Mouse (Mus musculus) liver, embryonic 16.5 days (tissue): ENCODE results near the gene Ilf3. TPM values are rescaled to one million over a fixed set of nuclear protein-coding genes. Genes with fewer than 3 reads are reported as not detected.

Experiments
- ATAC-seq: fragments of 200-750 bp; cut with Nextera tagmentation; 2 replicates; pipeline ENCODE4 v1.8.0; 2017; ENCODE audit warnings: low read depth, mild to moderate bottlenecking, moderate number of reproducible peaks, moderate library complexity
- H3K27ac ChIP-seq: fragments of 300-500 bp; sonication (generic); 2 replicates; pipeline ENCODE4 v1.5.1; 2014; ENCODE audit warnings: mild to moderate bottlenecking, low read length
- H3K27me3 ChIP-seq: fragments of 300-500 bp; sonication (generic); 2 replicates; pipeline ENCODE4 v1.6.1; 2014; ENCODE audit warnings: low read depth, low read length, mixed read lengths; ENCODE audit not compliant: control insufficient read depth, insufficient read depth
- H3K36me3 ChIP-seq: fragments of 300-500 bp; sonication (generic); 2 replicates; pipeline ENCODE4 v1.6.1; 2014; ENCODE audit warnings: mild to moderate bottlenecking; ENCODE audit not compliant: control insufficient read depth, insufficient read depth
- H3K4me1 ChIP-seq: fragments of 300-500 bp; sonication (generic); 2 replicates; pipeline ENCODE4 v1.6.1; 2014; ENCODE audit warnings: low read depth, low read length, mixed read lengths; ENCODE audit not compliant: control insufficient read depth
- H3K4me2 ChIP-seq: fragments of 300-500 bp; sonication (generic); 2 replicates; pipeline ENCODE4 v1.6.1; 2014; ENCODE audit warnings: low read depth, low read length, mixed read lengths
- H3K4me3 ChIP-seq: fragments of 300-500 bp; sonication (generic); 2 replicates; pipeline ENCODE4 v1.5.1; 2014; ENCODE audit warnings: low read depth, mild to moderate bottlenecking, low read length
- H3K9ac ChIP-seq: fragments of 300-500 bp; sonication (generic); 2 replicates; pipeline ENCODE4 v1.6.1; 2014; ENCODE audit warnings: low read depth, low read length
- H3K9me3 ChIP-seq: fragments of 300-500 bp; sonication (generic); replicated peaks from 2 replicates; pipeline ENCODE4 v1.6.1; 2016; ENCODE audit warnings: low read length; ENCODE audit not compliant: control insufficient read depth
- WGBS: fragments of 180-500 bp; shearing (Covaris S2); extraction: QIAGEN DNeasy Blood & Tissue Kit; methylation state at CpG from one replicate; pipeline ENCODE4 v1.1.7; 2014; ENCODE audit not compliant: insufficient replicate concordance; 5-methylcytosine and 5-hydroxymethylcytosine counted together
- polyA plus RNA-seq: library from polyadenylated mRNA; unstranded; fragments of >200 nt; fragmentation: Nextera tagmentation; extraction: Ambion mirVana; gene quantifications from 2 replicates; pipeline ENCODE4 v1.2.1, GENCODE M21; 2015

The Ilf3 gene
- polyA plus RNA-seq, 1 experiment from 2014 or later, result 37.2 TPM

DNA sequence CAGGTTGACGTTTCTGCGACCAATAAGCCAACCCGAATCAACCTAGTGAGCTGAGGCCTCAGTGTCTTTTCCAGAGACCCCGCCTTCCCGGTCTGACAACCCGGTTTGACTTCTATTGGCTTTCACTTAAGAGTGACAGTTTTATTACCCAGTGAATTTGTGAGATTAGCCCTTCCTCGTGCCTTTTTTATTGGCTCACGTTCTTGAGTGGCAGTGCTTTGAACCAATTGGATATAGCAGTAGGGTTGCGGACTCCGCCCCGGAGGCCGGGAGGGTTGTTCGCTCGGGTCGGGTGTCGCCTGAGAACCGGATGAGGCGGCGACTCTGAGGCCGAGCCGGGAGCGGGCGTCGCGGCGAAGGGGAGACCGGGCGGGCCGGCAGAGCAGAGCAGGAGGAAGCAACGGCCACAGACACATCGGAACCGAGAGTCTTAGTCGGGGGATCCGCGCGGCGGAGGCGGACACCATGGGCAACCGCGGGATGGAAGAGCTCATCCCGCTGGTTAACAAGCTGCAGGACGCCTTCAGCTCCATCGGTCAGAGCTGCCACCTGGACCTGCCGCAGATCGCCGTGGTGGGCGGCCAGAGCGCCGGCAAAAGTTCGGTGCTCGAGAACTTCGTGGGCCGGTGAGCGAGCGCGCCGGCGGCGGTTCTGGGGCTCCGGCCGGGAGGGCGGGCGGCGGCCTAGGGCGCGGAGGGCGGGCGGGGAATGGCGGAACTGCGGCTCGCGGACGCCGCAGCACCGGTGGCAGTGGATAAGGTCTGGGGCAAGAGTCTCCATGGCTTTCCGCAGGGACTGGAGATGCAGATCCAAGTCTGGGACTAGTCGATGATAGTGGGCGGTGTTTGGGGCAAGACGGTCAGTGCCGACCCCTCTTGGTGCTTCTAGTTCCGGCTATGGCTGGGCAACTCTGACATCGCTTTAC lies 57.2 kb downstream of the Ilf3 start, which contains the start of gene Dnm2:
Dnm2 (plus strand) TSS at position 278 of the 925 bp plus-strand sequence.
- WGBS, result under 1% methylated on average over 81 of the region's 82 CpGs
- Histone ChIP-seq H3K27me3 (no peaks in the 10 kb centered on the region), H3K4me1 (peaks cover 24% of the 10 kb centered on the region)

DNA sequence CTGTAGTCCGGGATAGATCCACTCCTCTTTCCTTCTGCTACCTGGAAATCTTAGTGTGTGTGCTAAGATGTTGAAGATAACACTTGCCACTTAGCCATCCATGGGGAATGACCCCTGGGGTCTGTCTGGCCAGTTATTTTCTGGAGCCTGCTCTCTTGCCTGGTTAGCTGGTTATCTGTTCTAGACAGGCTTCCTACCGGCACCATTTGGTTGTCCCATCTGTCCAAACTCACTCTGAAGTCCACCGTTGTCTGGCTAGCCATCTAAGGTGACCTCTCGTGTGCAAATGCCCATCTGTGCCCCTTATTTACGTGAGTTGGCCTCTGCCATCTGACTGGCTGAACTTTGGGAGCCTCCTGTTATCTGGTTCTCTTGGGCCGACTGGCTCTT lies 57.9 kb downstream of the Ilf3 start:
- WGBS, result under 1% methylated on average over 6 of the region's 6 CpGs
- peak overlapping the region; percentile 95 for H3K4me3 ChIP-seq
- H3K36me3 ChIP-seq, result peaks cover under 1% of the 10 kb centered on the region; the same call in 1 of the 2 replicates
- peak overlapping the region; percentile 94 for H3K27ac ChIP-seq
- H3K9ac ChIP-seq, result peak overlapping the region; percentile 98
- H3K4me2 ChIP-seq, result peak overlapping the region; percentile 75
- no peaks in the 10 kb centered on the region for H3K27me3 ChIP-seq
- ATAC-seq, result no peak
- H3K4me1 ChIP-seq, result peaks cover 25% of the 10 kb centered on the region
- no peaks in the 10 kb centered on the region for H3K9me3 ChIP-seq

More for the DNA sequence above, 57.2 kb downstream of the Ilf3 start, which contains the start of gene Dnm2:
- Histone ChIP-seq H3K9me3 (no peaks in the 10 kb centered on the region), H3K9ac (peak within 1 kb of the TSS; percentile 98), H3K27ac (peak within 1 kb of the TSS; percentile 94), H3K4me3 (peak within 1 kb of the TSS; percentile 95), H3K36me3 (peaks cover 4% of the 10 kb centered on the region), H3K4me2 (peak within 1 kb of the TSS; percentile 75)
- ATAC-seq, result peak; percentile 96

DNA sequence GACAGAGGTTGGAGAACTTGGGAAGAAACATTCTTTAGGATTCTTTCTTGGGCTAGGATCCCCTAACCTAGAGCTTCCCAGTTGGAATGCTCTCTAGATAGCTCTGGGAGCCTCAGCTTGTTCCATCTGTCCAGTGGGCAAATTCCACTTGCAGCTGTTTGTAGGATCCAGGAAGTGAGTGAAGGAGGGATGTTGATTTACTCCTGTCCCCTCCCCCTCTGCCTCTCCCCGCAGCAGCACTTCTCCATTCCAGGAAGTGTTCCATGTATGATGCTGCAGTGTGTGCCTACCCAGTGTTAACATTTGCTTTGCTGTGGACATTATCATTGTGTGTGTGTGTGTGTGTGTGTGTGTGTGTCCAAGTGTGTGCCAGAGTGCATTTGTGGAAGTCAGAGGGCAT lies 58.3 kb downstream of the Ilf3 start:
- no peak for ATAC-seq
- no peaks in the 10 kb centered on the region for H3K9me3 ChIP-seq
- 4% methylated on average over 1 of the region's 1 CpGs for WGBS
- no peaks in the 10 kb centered on the region for H3K36me3 ChIP-seq
- H3K9ac ChIP-seq, result peak overlapping the region; percentile 98
- H3K4me3 ChIP-seq, result peak overlapping the region; percentile 95
- no peaks in the 10 kb centered on the region for H3K27me3 ChIP-seq
- peaks cover 26% of the 10 kb centered on the region for H3K4me1 ChIP-seq
- H3K4me2 ChIP-seq, result peak overlapping the region; percentile 75
- H3K27ac ChIP-seq, result peak overlapping the region; percentile 94

DNA sequence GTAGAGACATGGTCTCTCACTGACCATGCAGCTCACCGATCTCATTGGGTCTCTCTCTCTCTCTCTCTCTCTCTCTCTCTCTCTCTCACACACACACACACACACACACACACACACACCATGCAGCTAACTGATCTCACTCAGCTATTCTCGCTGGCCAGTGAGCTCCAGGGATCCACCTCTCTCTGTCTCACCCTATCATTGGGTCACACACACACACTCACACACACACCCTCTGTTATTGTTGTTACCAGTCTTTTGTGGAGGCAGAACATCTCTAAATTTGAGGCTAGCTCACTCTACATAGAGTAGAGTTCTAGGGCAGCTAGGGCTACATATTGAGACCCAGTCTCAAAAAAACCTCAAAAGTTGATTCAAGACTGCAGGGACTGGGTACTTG lies 58.9 kb downstream of the Ilf3 start:
- H3K36me3 ChIP-seq, result no peaks in the 10 kb centered on the region
- no peak overlapping the region; the same call in 1 of the 2 replicates for H3K27ac ChIP-seq
- 22% methylated on average over 2 of the region's 2 CpGs for WGBS
- H3K4me1 ChIP-seq, result peaks cover 26% of the 10 kb centered on the region
- peak overlapping the region; percentile 3; the same call in 1 of the 2 replicates for H3K9ac ChIP-seq
- peak overlapping the region; percentile 95 for H3K4me3 ChIP-seq
- no peaks in the 10 kb centered on the region for H3K9me3 ChIP-seq
- peak overlapping the region; percentile 75 for H3K4me2 ChIP-seq
- ATAC-seq, result no peak
- H3K27me3 ChIP-seq, result no peaks in the 10 kb centered on the region

DNA sequence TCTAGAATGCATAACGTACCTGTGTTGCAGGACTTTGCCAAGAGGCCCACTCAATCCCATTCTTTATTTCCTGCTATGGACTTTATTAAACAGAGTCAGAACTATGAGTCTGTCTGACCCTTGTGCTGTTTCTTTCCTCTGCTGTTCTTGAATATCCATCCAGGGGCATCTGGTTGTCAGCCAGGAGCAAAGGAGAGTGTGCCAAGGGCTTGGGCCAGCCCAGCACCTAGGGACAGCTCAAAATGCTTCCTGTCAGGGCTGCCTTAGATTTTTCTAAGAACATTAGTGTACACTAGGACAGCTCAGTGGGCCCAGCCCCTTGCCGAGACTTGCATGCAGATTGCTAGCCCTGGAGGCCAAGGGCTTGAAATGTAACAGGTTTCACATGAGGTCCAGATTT lies 60.1 kb downstream of the Ilf3 start:
- H3K27me3 ChIP-seq, result no peaks in the 10 kb centered on the region
- peaks cover 26% of the 10 kb centered on the region for H3K4me1 ChIP-seq
- H3K36me3 ChIP-seq, result no peaks in the 10 kb centered on the region
- no peak overlapping the region for H3K9ac ChIP-seq
- 82% methylated on average over 2 of the region's 2 CpGs for WGBS
- no peaks in the 10 kb centered on the region for H3K9me3 ChIP-seq
- H3K4me3 ChIP-seq, result no peak overlapping the region
- no peak overlapping the region for H3K4me2 ChIP-seq
- no peak for ATAC-seq
- no peak overlapping the region for H3K27ac ChIP-seq

DNA sequence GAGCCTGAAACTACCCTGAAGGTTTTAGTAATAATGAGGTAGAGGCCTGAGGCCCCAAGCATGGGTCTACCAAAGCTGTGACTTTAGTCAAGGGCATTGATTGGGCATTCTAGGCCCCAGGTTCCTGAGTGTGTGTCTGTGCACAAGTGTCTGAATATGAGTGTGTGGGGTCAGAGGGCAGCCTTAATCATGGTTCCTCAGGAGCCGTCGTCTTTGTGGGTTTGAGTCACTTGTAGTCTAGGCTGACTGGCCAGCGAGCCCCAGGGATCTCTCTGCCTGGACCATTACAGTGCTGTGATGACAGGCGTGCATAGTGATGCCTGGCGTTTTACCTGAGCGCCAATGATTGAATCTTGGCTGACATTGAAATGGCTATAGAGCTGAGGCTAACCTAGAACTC lies 60.5 kb downstream of the Ilf3 start:
- Histone ChIP-seq H3K27me3 (no peaks in the 10 kb centered on the region), H3K4me2 (no peak overlapping the region), H3K27ac (no peak overlapping the region), H3K4me3 (no peak overlapping the region), H3K4me1 (peaks cover 26% of the 10 kb centered on the region), H3K9ac (no peak overlapping the region), H3K9me3 (no peaks in the 10 kb centered on the region), H3K36me3 (no peaks in the 10 kb centered on the region)
- WGBS, result 83% methylated on average over 6 of the region's 6 CpGs
- no peak for ATAC-seq

DNA sequence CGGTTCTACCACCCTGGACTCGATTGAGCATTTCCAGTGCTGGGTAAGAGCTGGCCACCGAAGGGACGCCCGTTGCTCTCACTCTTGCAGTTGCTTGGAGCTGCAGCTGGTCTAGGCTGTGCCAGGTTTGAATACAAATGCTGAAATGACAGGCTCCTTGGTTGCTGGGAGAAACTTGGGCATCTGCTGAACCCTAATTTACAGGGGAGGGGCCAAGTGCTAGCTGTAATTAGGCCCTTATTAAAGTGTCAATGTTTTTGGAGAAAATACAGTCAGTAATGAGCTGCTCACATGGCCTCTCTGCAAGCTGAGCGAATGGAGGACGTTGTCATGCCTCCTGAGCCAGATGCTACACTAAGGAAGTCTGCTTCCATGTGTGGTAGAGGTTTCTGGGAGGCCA lies 63.1 kb downstream of the Ilf3 start:
- no peak overlapping the region for H3K4me3 ChIP-seq
- no peak for ATAC-seq
- no peaks in the 10 kb centered on the region for H3K9me3 ChIP-seq
- H3K36me3 ChIP-seq, result no peaks in the 10 kb centered on the region
- no peaks in the 10 kb centered on the region for H3K27me3 ChIP-seq
- no peak overlapping the region for H3K9ac ChIP-seq
- no peak overlapping the region for H3K4me2 ChIP-seq
- WGBS, result 75% methylated on average over 7 of the region's 7 CpGs
- peaks cover 25% of the 10 kb centered on the region for H3K4me1 ChIP-seq
- H3K27ac ChIP-seq, result no peak overlapping the region

DNA sequence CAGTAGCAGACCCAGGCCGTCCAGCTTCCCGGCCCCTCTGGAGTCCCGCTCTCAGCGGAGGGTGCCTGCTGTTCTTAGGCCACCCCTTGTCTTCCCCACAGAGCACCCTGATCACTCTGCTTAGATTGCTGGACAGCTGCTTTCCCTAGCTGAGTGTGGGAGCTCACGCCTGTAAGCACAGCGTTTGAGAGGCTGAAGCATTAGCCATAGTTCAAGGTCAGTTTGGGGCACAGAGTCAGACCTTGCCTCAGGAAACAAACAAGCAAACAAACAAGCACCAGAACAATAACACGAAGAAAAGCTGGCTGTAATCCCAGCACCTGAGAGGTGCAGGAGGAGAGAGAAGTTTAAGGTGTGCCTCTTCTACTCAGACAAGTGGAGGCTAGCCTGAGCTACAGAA lies 64.4 kb downstream of the Ilf3 start:
- H3K4me3 ChIP-seq, result no peak overlapping the region
- WGBS, result 83% methylated on average over 7 of the region's 7 CpGs
- H3K4me1 ChIP-seq, result peaks cover 25% of the 10 kb centered on the region

DNA sequence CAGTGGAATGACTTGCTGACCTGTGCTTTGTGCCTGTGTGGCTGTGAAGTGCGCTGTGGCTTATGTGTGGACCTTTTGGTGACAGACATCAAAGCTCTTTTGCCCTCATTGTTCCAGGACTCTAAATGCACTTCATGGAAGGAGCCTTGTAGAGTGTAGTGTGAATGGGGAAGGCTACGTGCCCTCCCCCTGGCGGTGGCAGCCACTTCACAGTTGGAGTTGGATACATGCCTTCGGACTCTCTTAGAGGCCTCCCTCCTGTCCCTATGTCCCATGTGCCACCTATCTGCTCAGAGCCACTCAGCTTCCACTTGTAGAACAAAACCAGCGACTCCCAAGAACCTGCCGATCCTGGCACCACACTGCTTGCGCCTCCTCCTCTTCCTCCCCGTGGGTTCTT lies 66.1 kb downstream of the Ilf3 start:
- H3K36me3 ChIP-seq, result no peaks in the 10 kb centered on the region
- no peaks in the 10 kb centered on the region for H3K9me3 ChIP-seq
- H3K4me1 ChIP-seq, result peaks cover 30% of the 10 kb centered on the region
- no peak overlapping the region for H3K27ac ChIP-seq
- WGBS, result 86% methylated on average over 8 of the region's 8 CpGs
- no peaks in the 10 kb centered on the region for H3K27me3 ChIP-seq
- no peak overlapping the region for H3K4me2 ChIP-seq
- ATAC-seq, result no peak
- no peak overlapping the region for H3K9ac ChIP-seq
- H3K4me3 ChIP-seq, result no peak overlapping the region

More for the DNA sequence above, 64.4 kb downstream of the Ilf3 start:
- Histone ChIP-seq H3K9ac (no peak overlapping the region), H3K4me2 (no peak overlapping the region), H3K27me3 (no peaks in the 10 kb centered on the region), H3K36me3 (no peaks in the 10 kb centered on the region), H3K27ac (no peak overlapping the region), H3K9me3 (no peaks in the 10 kb centered on the region)
- no peak for ATAC-seq
